Mouse (Mus musculus) forebrain, embryonic 14.5 days (tissue): ENCODE results near the gene Focad. TPM values are rescaled to one million over a fixed set of nuclear protein-coding genes. Genes with fewer than 3 reads are reported as not detected.

Experiments
- ATAC-seq: fragments of 200-750 bp; cut with Nextera tagmentation; 2 replicates; pipeline ENCODE4 v1.8.0; 2017; ENCODE audit warnings: mild to moderate bottlenecking, moderate library complexity
- DNase-seq: peaks from one replicate; pipeline ENCODE4 v3.0.0-alpha.2; 2015; ENCODE audit warnings: low spot score
- H3K27ac ChIP-seq: fragments of 300-500 bp; sonication (generic); 2 replicates; pipeline ENCODE4 v1.5.1; 2014; ENCODE audit warnings: low read depth, mild to moderate bottlenecking, control low read depth, low read length, moderate library complexity
- H3K27me3 ChIP-seq: fragments of 300-500 bp; sonication (generic); replicated peaks from 2 replicates; pipeline ENCODE4 v1.6.1; 2014; ENCODE audit warnings: low read length, control low read depth, mixed read lengths; ENCODE audit not compliant: control insufficient read depth, insufficient read depth
- H3K36me3 ChIP-seq: fragments of 300-500 bp; sonication (generic); 2 replicates; pipeline ENCODE4 v1.6.1; 2014; ENCODE audit warnings: low read length, control low read depth; ENCODE audit not compliant: control insufficient read depth, insufficient read depth
- H3K4me1 ChIP-seq: fragments of 300-500 bp; sonication (generic); 2 replicates; pipeline ENCODE4 v1.6.1; 2014; ENCODE audit warnings: antibody characterized with exemption, low read length, control low read depth; ENCODE audit not compliant: control insufficient read depth, insufficient read depth
- H3K4me2 ChIP-seq: fragments of 300-500 bp; sonication (generic); 2 replicates; pipeline ENCODE4 v1.6.1; 2014; ENCODE audit warnings: mild to moderate bottlenecking, control low read depth, low read length
- H3K4me3 ChIP-seq: fragments of 300-500 bp; sonication (generic); 2 replicates; pipeline ENCODE4 v1.5.1; 2014; ENCODE audit warnings: low read depth, low read length, control low read depth
- H3K9ac ChIP-seq: fragments of 300-500 bp; sonication (generic); 2 replicates; pipeline ENCODE4 v1.6.1; 2014; ENCODE audit warnings: mild to moderate bottlenecking, low read length, control low read depth, moderate library complexity
- H3K9me3 ChIP-seq: fragments of 300-500 bp; sonication (generic); replicated peaks from 2 replicates; pipeline ENCODE4 v1.6.1; 2016; ENCODE audit warnings: low read length, control low read depth, mixed read lengths; ENCODE audit not compliant: control insufficient read depth
- WGBS: fragments of 180-500 bp; shearing (Covaris S2); extraction: QIAGEN DNeasy Blood & Tissue Kit; methylation state at CpG from one replicate; pipeline ENCODE4 v1.1.7; 2014; 5-methylcytosine and 5-hydroxymethylcytosine counted together
- polyA plus RNA-seq: library from polyadenylated mRNA; unstranded; fragments of >200 nt; fragmentation: Nextera tagmentation; extraction: Ambion mirVana; gene quantifications from 2 replicates; pipeline ENCODE4 v1.2.1, GENCODE M21; 2014

The Focad gene
- polyA plus RNA-seq, 1 experiment from 2014 or later = 20.1 TPM

- no peak overlapping the region for H3K4me2 ChIP-seq
- no peaks in the 10 kb centered on the region for H3K36me3 ChIP-seq
- 88% methylated on average over 4 of the region's 4 CpGs for WGBS
- no peak overlapping the region for H3K27ac ChIP-seq
- no peak overlapping the region for H3K4me3 ChIP-seq
- DNase-seq (no peak), ATAC-seq (no peak)
- peaks cover 15% of the 10 kb centered on the region for H3K4me1 ChIP-seq
- H3K9ac ChIP-seq = no peak overlapping the region
- H3K9me3 ChIP-seq = no peaks in the 10 kb centered on the region
- no peaks in the 10 kb centered on the region for H3K27me3 ChIP-seq
Measured at GRCm38 (mm10) chr4:88334533-88334932, 240.1 kb downstream of the Focad start.

- 9% methylated on average over 2 of the region's 2 CpGs for WGBS
- no peak overlapping the region for H3K4me3 ChIP-seq
- peaks cover 15% of the 10 kb centered on the region for H3K4me1 ChIP-seq
- no peaks in the 10 kb centered on the region for H3K36me3 ChIP-seq
- no peak; the same call in 1 of the 2 replicates for ATAC-seq
- peak; percentile 53 for DNase-seq
- H3K4me2 ChIP-seq = no peak overlapping the region
- H3K27ac ChIP-seq = 0 out of 2 replicates have a peak overlapping the region, but pooled peaks have one; percentile 7
- no peaks in the 10 kb centered on the region for H3K27me3 ChIP-seq
- H3K9me3 ChIP-seq = no peaks in the 10 kb centered on the region
- H3K9ac ChIP-seq = no peak overlapping the region
Measured at GRCm38 (mm10) chr4:88336753-88337152, 242.3 kb downstream of the Focad start.

GRCm38 (mm10) chr4:88337365-88337764, 242.9 kb downstream of the Focad start:
- no peaks in the 10 kb centered on the region for H3K27me3 ChIP-seq
- H3K36me3 ChIP-seq = no peaks in the 10 kb centered on the region
- H3K4me2 ChIP-seq = no peak overlapping the region
- H3K4me1 ChIP-seq = peaks cover 15% of the 10 kb centered on the region
- WGBS = 64% methylated on average over 2 of the region's 2 CpGs
- DNase-seq (no peak), ATAC-seq (no peak)
- H3K9ac ChIP-seq = no peak overlapping the region
- H3K4me3 ChIP-seq = no peak overlapping the region
- 0 out of 2 replicates have a peak overlapping the region, but pooled peaks have one; percentile 7 for H3K27ac ChIP-seq
- no peaks in the 10 kb centered on the region for H3K9me3 ChIP-seq

- no peak overlapping the region for H3K4me2 ChIP-seq
- peaks cover 15% of the 10 kb centered on the region for H3K4me1 ChIP-seq
- H3K9me3 ChIP-seq = no peaks in the 10 kb centered on the region
- peak; percentile 67 for DNase-seq
- ATAC-seq = peak; percentile 81
- H3K27ac ChIP-seq = 0 out of 2 replicates have a peak overlapping the region, but pooled peaks have one; percentile 48
- no peak overlapping the region for H3K4me3 ChIP-seq
- H3K36me3 ChIP-seq = no peaks in the 10 kb centered on the region
- no peaks in the 10 kb centered on the region for H3K27me3 ChIP-seq
- WGBS = 15% methylated on average over 5 of the region's 5 CpGs
- no peak overlapping the region for H3K9ac ChIP-seq
Measured at GRCm38 (mm10) chr4:88338130-88338529, 243.7 kb downstream of the Focad start.

GRCm38 (mm10) chr4:88344468-88344867, 250.0 kb downstream of the Focad start:
- no peak overlapping the region for H3K27ac ChIP-seq
- H3K4me2 ChIP-seq = no peak overlapping the region
- WGBS = 39% methylated on average over 11 of the region's 11 CpGs
- peak overlapping the region; percentile 6; the same call in 1 of the 2 replicates for H3K9ac ChIP-seq
- peak; percentile 78 for DNase-seq
- H3K9me3 ChIP-seq = no peaks in the 10 kb centered on the region
- H3K36me3 ChIP-seq = no peaks in the 10 kb centered on the region
- peaks cover 9% of the 10 kb centered on the region for H3K4me1 ChIP-seq
- no peak overlapping the region for H3K4me3 ChIP-seq
- ATAC-seq = peak; percentile 69
- H3K27me3 ChIP-seq = no peaks in the 10 kb centered on the region

- no peak overlapping the region for H3K4me2 ChIP-seq
Measured at GRCm38 (mm10) chr4:88345065-88345464, 250.6 kb downstream of the Focad start.

GRCm38 (mm10) chr4:88345938-88346337, 251.5 kb downstream of the Focad start:
- ATAC-seq (no peak), DNase-seq (peak; percentile 25)
- peaks cover 9% of the 10 kb centered on the region for H3K4me1 ChIP-seq
- no peaks in the 10 kb centered on the region for H3K27me3 ChIP-seq
- 67% methylated on average over 8 of the region's 8 CpGs for WGBS
- H3K9ac ChIP-seq = no peak overlapping the region
- H3K4me2 ChIP-seq = no peak overlapping the region
- no peaks in the 10 kb centered on the region for H3K36me3 ChIP-seq
- H3K4me3 ChIP-seq = no peak overlapping the region
- H3K27ac ChIP-seq = no peak overlapping the region
- no peaks in the 10 kb centered on the region for H3K9me3 ChIP-seq

More at GRCm38 (mm10) chr4:88345065-88345464, 250.6 kb downstream of the Focad start:
- ATAC-seq (no peak), DNase-seq (no peak)
- Histone ChIP-seq H3K27ac (no peak overlapping the region), H3K36me3 (no peaks in the 10 kb centered on the region), H3K9me3 (no peaks in the 10 kb centered on the region), H3K9ac (0 out of 2 replicates have a peak overlapping the region, but pooled peaks have one; percentile 1), H3K27me3 (no peaks in the 10 kb centered on the region), H3K4me3 (no peak overlapping the region), H3K4me1 (peaks cover 9% of the 10 kb centered on the region)
- 33% methylated on average over 4 of the region's 4 CpGs for WGBS

- 4% methylated on average over 4 of the region's 4 CpGs for WGBS
Measured at GRCm38 (mm10) chr4:88350910-88351309, 256.5 kb downstream of the Focad start.

GRCm38 (mm10) chr4:88356652-88357051, 262.2 kb downstream of the Focad start:
- Histone ChIP-seq H3K27ac (no peak overlapping the region), H3K4me3 (no peak overlapping the region), H3K36me3 (no peaks in the 10 kb centered on the region), H3K9me3 (no peaks in the 10 kb centered on the region), H3K27me3 (no peaks in the 10 kb centered on the region), H3K4me2 (no peak overlapping the region), H3K4me1 (no peaks in the 10 kb centered on the region), H3K9ac (no peak overlapping the region)
- DNase-seq (peak; percentile 38), ATAC-seq (no peak)
- WGBS = 68% methylated on average over 2 of the region's 2 CpGs

More at GRCm38 (mm10) chr4:88350910-88351309, 256.5 kb downstream of the Focad start:
- DNase-seq (peak; percentile 95), ATAC-seq (peak; percentile 85)
- no peaks in the 10 kb centered on the region for H3K27me3 ChIP-seq
- no peak overlapping the region for H3K4me3 ChIP-seq
- no peak overlapping the region for H3K27ac ChIP-seq
- H3K9me3 ChIP-seq = no peaks in the 10 kb centered on the region
- no peaks in the 10 kb centered on the region for H3K36me3 ChIP-seq
- no peak overlapping the region for H3K4me2 ChIP-seq
- no peaks in the 10 kb centered on the region for H3K4me1 ChIP-seq
- no peak overlapping the region for H3K9ac ChIP-seq
